Mouse (Mus musculus) hindbrain, postnatal 0 days (tissue): ENCODE data around the gene Zfp341. TPM values are rescaled to one million over a fixed set of nuclear protein-coding genes. Genes with fewer than 3 reads are reported as not detected.
A peak's percentile ranks its signal among the peaks of the same experiment; 100 is the strongest.

ENCODE experiments used
- ATAC-seq: fragments of 200-750 bp; cut with Nextera tagmentation; 2 replicates; pipeline ENCODE4 v1.8.0; 2017; ENCODE audit warnings: mild to moderate bottlenecking, moderate TSS enrichment, moderate library complexity
- DNase-seq: peaks from one replicate; pipeline ENCODE4 v3.0.0-alpha.2; 2015; ENCODE audit warnings: low spot score
- H3K27ac ChIP-seq: fragments of 300-500 bp; sonication (generic); 2 replicates; pipeline ENCODE4 v1.5.1; 2014; ENCODE audit warnings: mild to moderate bottlenecking
- H3K27me3 ChIP-seq: fragments of 300-500 bp; sonication (generic); 2 replicates; pipeline ENCODE4 v1.6.1; 2014; ENCODE audit warnings: low read length, mixed read lengths; ENCODE audit not compliant: insufficient read depth
- H3K36me3 ChIP-seq: fragments of 300-500 bp; sonication (generic); 2 replicates; pipeline ENCODE4 v1.6.1; 2014; ENCODE audit warnings: low read length, mixed read lengths; ENCODE audit not compliant: insufficient read depth
- H3K4me1 ChIP-seq: fragments of 300-500 bp; sonication (generic); 2 replicates; pipeline ENCODE4 v1.6.1; 2014; ENCODE audit warnings: antibody characterized with exemption, low read length, mixed read lengths; ENCODE audit not compliant: insufficient read depth
- H3K4me2 ChIP-seq: fragments of 300-500 bp; sonication (generic); 2 replicates; pipeline ENCODE4 v1.6.1; 2014; ENCODE audit warnings: low read depth, mild to moderate bottlenecking, low read length, moderate library complexity, mixed read lengths
- H3K4me3 ChIP-seq: fragments of 300-500 bp; sonication (generic); 2 replicates; pipeline ENCODE4 v1.5.1; 2014; ENCODE audit warnings: low read length
- H3K9ac ChIP-seq: fragments of 300-500 bp; sonication (generic); replicated peaks from 2 replicates; pipeline ENCODE4 v1.6.1; 2014; ENCODE audit warnings: mild to moderate bottlenecking, low read length, moderate library complexity, mixed read lengths
- H3K9me3 ChIP-seq: fragments of 300-500 bp; sonication (generic); 2 replicates; pipeline ENCODE4 v1.6.1; 2016; ENCODE audit warnings: low read length, mixed read lengths
- CTCF ChIP-seq: IDR thresholded peaks from 2 replicates; pipeline ENCODE4 v1.5.1; 2016; ENCODE audit warnings: antibody characterized with exemption, control low read depth, low read depth
- WGBS: fragments of 180-500 bp; shearing (Covaris S2); extraction: QIAGEN DNeasy Blood & Tissue Kit; methylation state at CpG from one replicate; pipeline ENCODE4 v1.1.7; 2014; 5-methylcytosine and 5-hydroxymethylcytosine counted together
- polyA plus RNA-seq: library from polyadenylated mRNA; unstranded; fragments of >200 nt; fragmentation: Nextera tagmentation; extraction: Ambion mirVana; gene quantifications from 2 replicates; pipeline ENCODE4 v1.2.1, GENCODE M21; 2015
- total RNA-seq: library from RNA; depleted of rRNA; stranded (reverse); fragments of >200 nt; gene quantifications from 2 replicates; pipeline ENCODE4 v1.2.3, GENCODE M21; 2014

Gene Zfp341
- total and polyA plus RNA-seq, 2 experiments from 2014 or later, result 1.5 to 8.5 TPM

- WGBS, result 54% methylated on average over 6 of the region's 6 CpGs
- H3K9me3 ChIP-seq, result no peaks in the 10 kb centered on the region
- no peak for ATAC-seq
- no peak overlapping the region for H3K4me2 ChIP-seq
- no peak for TF ChIP-seq CTCF
- H3K4me3 ChIP-seq, result no peak overlapping the region
- H3K4me1 ChIP-seq, result peaks cover 27% of the 10 kb centered on the region
- DNase-seq, result no peak
- H3K36me3 ChIP-seq, result no peaks in the 10 kb centered on the region
- H3K27ac ChIP-seq, result no peak overlapping the region
- H3K9ac ChIP-seq, result no peak overlapping the region
- no peaks in the 10 kb centered on the region for H3K27me3 ChIP-seq
Observed at GRCm38 (mm10) chr2:154680941-154681340, 67.8 kb downstream of the Zfp341 start.

- ATAC-seq (0 out of 2 replicates have a peak, but pooled peaks have one; percentile 22), DNase-seq (no peak)
- peaks cover 15% of the 10 kb centered on the region; the same call in 1 of the 2 replicates for H3K4me1 ChIP-seq
- no peak for TF ChIP-seq CTCF
- no peaks in the 10 kb centered on the region for H3K36me3 ChIP-seq
- H3K4me3 ChIP-seq, result no peak overlapping the region
- H3K9ac ChIP-seq, result peak overlapping the region; percentile 18; the same call in 1 of the 2 replicates
- WGBS, result 9% methylated on average over 1 of the region's 1 CpGs
- no peak overlapping the region for H3K4me2 ChIP-seq
- no peaks in the 10 kb centered on the region for H3K27me3 ChIP-seq
- no peaks in the 10 kb centered on the region for H3K9me3 ChIP-seq
- peak overlapping the region; percentile 72; the same call in 1 of the 2 replicates for H3K27ac ChIP-seq
Observed at GRCm38 (mm10) chr2:154682712-154683111, 69.6 kb downstream of the Zfp341 start.

GRCm38 (mm10) chr2:154684901-154685470 is 71.9 kb downstream of the Zfp341 start:
- H3K36me3 ChIP-seq, result no peaks in the 10 kb centered on the region
- H3K9ac ChIP-seq, result no peak overlapping the region
- ATAC-seq (no peak), DNase-seq (no peak)
- H3K4me2 ChIP-seq, result no peak overlapping the region
- H3K9me3 ChIP-seq, result no peaks in the 10 kb centered on the region
- no peak for TF ChIP-seq CTCF
- peaks cover 12% of the 10 kb centered on the region; the same call in 1 of the 2 replicates for H3K4me1 ChIP-seq
- H3K4me3 ChIP-seq, result no peak overlapping the region
- no peak overlapping the region for H3K27ac ChIP-seq
- WGBS, result 95% methylated on average over 7 of the region's 7 CpGs
- H3K27me3 ChIP-seq, result no peaks in the 10 kb centered on the region

GRCm38 (mm10) chr2:154685772-154686171 is 72.7 kb downstream of the Zfp341 start:
- H3K4me2 ChIP-seq, result no peak overlapping the region
- peaks cover 12% of the 10 kb centered on the region; the same call in 1 of the 2 replicates for H3K4me1 ChIP-seq
- H3K36me3 ChIP-seq, result no peaks in the 10 kb centered on the region
- H3K4me3 ChIP-seq, result no peak overlapping the region
- H3K9ac ChIP-seq, result no peak overlapping the region
- no peaks in the 10 kb centered on the region for H3K9me3 ChIP-seq
- no peak for TF ChIP-seq CTCF
- WGBS, result 94% methylated on average over 3 of the region's 3 CpGs
- DNase-seq, result no peak
- H3K27me3 ChIP-seq, result no peaks in the 10 kb centered on the region
- no peak overlapping the region for H3K27ac ChIP-seq
- ATAC-seq, result no peak

GRCm38 (mm10) chr2:154686819-154687218 is 73.7 kb downstream of the Zfp341 start:
- Histone ChIP-seq H3K4me2 (no peak overlapping the region), H3K4me1 (peaks cover 9% of the 10 kb centered on the region; the same call in 1 of the 2 replicates), H3K9me3 (no peaks in the 10 kb centered on the region), H3K9ac (no peak overlapping the region), H3K27ac (no peak overlapping the region), H3K27me3 (no peaks in the 10 kb centered on the region), H3K36me3 (no peaks in the 10 kb centered on the region), H3K4me3 (no peak overlapping the region)
- DNase-seq (no peak), ATAC-seq (no peak)
- no peak for TF ChIP-seq CTCF
- WGBS, result 89% methylated on average over 3 of the region's 3 CpGs

GRCm38 (mm10) chr2:154689391-154689790 is 76.3 kb downstream of the Zfp341 start:
- Histone ChIP-seq H3K4me1 (no peaks in the 10 kb centered on the region), H3K27ac (no peak overlapping the region), H3K36me3 (peaks cover 12% of the 10 kb centered on the region; the same call in 1 of the 2 replicates), H3K4me3 (no peak overlapping the region), H3K27me3 (no peaks in the 10 kb centered on the region), H3K9me3 (no peaks in the 10 kb centered on the region), H3K9ac (no peak overlapping the region), H3K4me2 (no peak overlapping the region)
- 84% methylated on average over 14 of the region's 14 CpGs for WGBS
- DNase-seq (no peak), ATAC-seq (no peak)
- TF ChIP-seq CTCF, result no peak

GRCm38 (mm10) chr2:154690959-154691358 is 77.9 kb downstream of the Zfp341 start:
- no peak overlapping the region for H3K4me3 ChIP-seq
- DNase-seq (no peak), ATAC-seq (no peak)
- H3K27ac ChIP-seq, result no peak overlapping the region
- no peak overlapping the region for H3K4me2 ChIP-seq
- no peaks in the 10 kb centered on the region for H3K4me1 ChIP-seq
- no peak for TF ChIP-seq CTCF
- H3K9me3 ChIP-seq, result no peaks in the 10 kb centered on the region
- H3K27me3 ChIP-seq, result no peaks in the 10 kb centered on the region
- WGBS, result 86% methylated on average over 5 of the region's 5 CpGs
- no peak overlapping the region for H3K9ac ChIP-seq
- H3K36me3 ChIP-seq, result peaks cover 16% of the 10 kb centered on the region; the same call in 1 of the 2 replicates
